Mouse (Mus musculus): ENCODE measurements at regions not wholly inside any gene's neighbourhood (a gene's known extent, or its start where the extent isn't known, plus 50 kb on each side); places are given as distances from the start of the nearest gene placed in this dataset.

- H3K4me1 ChIP-seq (ENCODE audit: control insufficient read depth, insufficient read depth, insufficient read length, low read length) = no peaks in the 10 kb centered on the region
- H3K27ac ChIP-seq (replicated peaks; ENCODE audit: low read depth, low read length) = no peak overlapping the region
- no peak overlapping the region for H3K4me3 ChIP-seq (ENCODE audit: insufficient read depth, low read depth, low read length)
Measured at GRCm38 (mm10) chr13:101863602-101864001, 95.6 kb upstream of the Pik3r1 start.

GRCm38 (mm10) chr13:101866843-101867242 lies 98.8 kb upstream of the Pik3r1 start:
- Histone ChIP-seq H3K27ac (replicated peaks; ENCODE audit: low read depth, low read length) (no peak overlapping the region), H3K4me3 (ENCODE audit: insufficient read depth, low read depth, low read length) (no peak overlapping the region), H3K4me1 (ENCODE audit: control insufficient read depth, insufficient read depth, insufficient read length, low read length) (no peaks in the 10 kb centered on the region)

GRCm38 (mm10) chr13:101874761-101875160 lies 106.7 kb upstream of the Pik3r1 start:
- Histone ChIP-seq H3K4me1 (ENCODE audit: control insufficient read depth, insufficient read depth, insufficient read length, low read length) (no peaks in the 10 kb centered on the region), H3K27ac (replicated peaks; ENCODE audit: low read depth, low read length) (no peak overlapping the region), H3K4me3 (ENCODE audit: insufficient read depth, low read depth, low read length) (no peak overlapping the region)

GRCm38 (mm10) chr13:101876069-101876468 lies 108.1 kb upstream of the Pik3r1 start:
- no peak overlapping the region for H3K27ac ChIP-seq (replicated peaks; ENCODE audit: low read depth, low read length)
- no peaks in the 10 kb centered on the region for H3K4me1 ChIP-seq (ENCODE audit: control insufficient read depth, insufficient read depth, insufficient read length, low read length)
- no peak overlapping the region for H3K4me3 ChIP-seq (ENCODE audit: insufficient read depth, low read depth, low read length)

GRCm38 (mm10) chr13:101876601-101877000 lies 108.6 kb upstream of the Pik3r1 start:
- Histone ChIP-seq H3K27ac (replicated peaks; ENCODE audit: low read depth, low read length) (no peak overlapping the region), H3K4me3 (ENCODE audit: insufficient read depth, low read depth, low read length) (no peak overlapping the region), H3K4me1 (ENCODE audit: control insufficient read depth, insufficient read depth, insufficient read length, low read length) (no peaks in the 10 kb centered on the region)

- H3K4me3 ChIP-seq (ENCODE audit: insufficient read depth, low read depth, low read length) = no peak overlapping the region
- no peaks in the 10 kb centered on the region for H3K4me1 ChIP-seq (ENCODE audit: control insufficient read depth, insufficient read depth, insufficient read length, low read length)
- no peak overlapping the region for H3K27ac ChIP-seq (replicated peaks; ENCODE audit: low read depth, low read length)
Measured at GRCm38 (mm10) chr13:101878168-101878567, 110.2 kb upstream of the Pik3r1 start.

GRCm38 (mm10) chr13:101879561-101880081 lies 111.6 kb upstream of the Pik3r1 start:
- Histone ChIP-seq H3K27ac (replicated peaks; ENCODE audit: low read depth, low read length) (peak overlapping the region; percentile 56), H3K4me3 (ENCODE audit: insufficient read depth, low read depth, low read length) (no peak overlapping the region), H3K4me1 (ENCODE audit: control insufficient read depth, insufficient read depth, insufficient read length, low read length) (no peaks in the 10 kb centered on the region)

- Histone ChIP-seq H3K4me1 (ENCODE audit: control insufficient read depth, insufficient read depth, insufficient read length, low read length) (no peaks in the 10 kb centered on the region), H3K27ac (replicated peaks; ENCODE audit: low read depth, low read length) (no peak overlapping the region), H3K4me3 (ENCODE audit: insufficient read depth, low read depth, low read length) (no peak overlapping the region)
Measured at GRCm38 (mm10) chr13:101883177-101883576, 115.2 kb upstream of the Pik3r1 start.

- Histone ChIP-seq H3K27ac (replicated peaks; ENCODE audit: low read depth, low read length) (no peak overlapping the region), H3K4me3 (ENCODE audit: insufficient read depth, low read depth, low read length) (no peak overlapping the region), H3K4me1 (ENCODE audit: control insufficient read depth, insufficient read depth, insufficient read length, low read length) (no peaks in the 10 kb centered on the region)
Measured at GRCm38 (mm10) chr13:101884752-101885151, 116.7 kb upstream of the Pik3r1 start.

GRCm38 (mm10) chr13:101891473-101891872 lies 123.5 kb upstream of the Pik3r1 start:
- Histone ChIP-seq H3K27ac (replicated peaks; ENCODE audit: low read depth, low read length) (no peak overlapping the region), H3K4me1 (ENCODE audit: control insufficient read depth, insufficient read depth, insufficient read length, low read length) (no peaks in the 10 kb centered on the region), H3K4me3 (ENCODE audit: insufficient read depth, low read depth, low read length) (no peak overlapping the region)

- Histone ChIP-seq H3K4me3 (ENCODE audit: insufficient read depth, low read depth, low read length) (no peak overlapping the region), H3K27ac (replicated peaks; ENCODE audit: low read depth, low read length) (no peak overlapping the region)
Measured at GRCm38 (mm10) chr13:101893035-101893600, 125.1 kb upstream of the Pik3r1 start.

GRCm38 (mm10) chr13:101895161-101895560 lies 127.1 kb upstream of the Pik3r1 start:
- H3K27ac ChIP-seq (replicated peaks; ENCODE audit: low read depth, low read length) = no peak overlapping the region
- H3K4me3 ChIP-seq (ENCODE audit: insufficient read depth, low read depth, low read length) = no peak overlapping the region
- H3K4me1 ChIP-seq (ENCODE audit: control insufficient read depth, insufficient read depth, insufficient read length, low read length) = no peaks in the 10 kb centered on the region

More at GRCm38 (mm10) chr13:101893035-101893600, 125.1 kb upstream of the Pik3r1 start:
- no peaks in the 10 kb centered on the region for H3K4me1 ChIP-seq (ENCODE audit: control insufficient read depth, insufficient read depth, insufficient read length, low read length)

- H3K4me1 ChIP-seq (ENCODE audit: control insufficient read depth, insufficient read depth, insufficient read length, low read length) = no peaks in the 10 kb centered on the region
- H3K27ac ChIP-seq (replicated peaks; ENCODE audit: low read depth, low read length) = no peak overlapping the region
- no peak overlapping the region for H3K4me3 ChIP-seq (ENCODE audit: insufficient read depth, low read depth, low read length)
Measured at GRCm38 (mm10) chr13:101895686-101896085, 127.7 kb upstream of the Pik3r1 start.

GRCm38 (mm10) chr13:101896946-101897345 lies 128.9 kb upstream of the Pik3r1 start:
- Histone ChIP-seq H3K27ac (replicated peaks; ENCODE audit: low read depth, low read length) (no peak overlapping the region), H3K4me3 (ENCODE audit: insufficient read depth, low read depth, low read length) (no peak overlapping the region), H3K4me1 (ENCODE audit: control insufficient read depth, insufficient read depth, insufficient read length, low read length) (no peaks in the 10 kb centered on the region)

- Histone ChIP-seq H3K4me1 (ENCODE audit: control insufficient read depth, insufficient read depth, insufficient read length, low read length) (no peaks in the 10 kb centered on the region), H3K27ac (replicated peaks; ENCODE audit: low read depth, low read length) (no peak overlapping the region), H3K4me3 (ENCODE audit: insufficient read depth, low read depth, low read length) (no peak overlapping the region)
Measured at GRCm38 (mm10) chr13:101902213-101902612, 134.2 kb upstream of the Pik3r1 start.

- Histone ChIP-seq H3K27ac (replicated peaks; ENCODE audit: low read depth, low read length) (no peak overlapping the region), H3K4me3 (ENCODE audit: insufficient read depth, low read depth, low read length) (no peak overlapping the region), H3K4me1 (ENCODE audit: control insufficient read depth, insufficient read depth, insufficient read length, low read length) (no peaks in the 10 kb centered on the region)
Measured at GRCm38 (mm10) chr13:101905909-101906676, 138.1 kb upstream of the Pik3r1 start.

Measured in brown adipose tissue, adult 24 weeks (tissue).